28 mouse cellular contexts compared by ENCODE assay signal in genomic region chr3:101851363-101851762, GRCm38 (mm10). TPM values are rescaled to one million over a fixed set of nuclear protein-coding genes. Genes with fewer than 3 reads are reported as not detected.
"Had no signal": no experiment of that assay in that cellular context is flagged by ENCODE, and none has a peak within 500 bp of the region (broad histone marks: within the 10 kb centered on the region; RNA-seq: fewer than 3 reads in every experiment).

No protein-coding gene starts in this region.

- DNase-seq: gastrocnemius, adult 2 months; gastrocnemius, postnatal 10 days; gastrocnemius, postnatal 36 days; heart, adult 11 months; heart, adult 2 months; heart, postnatal 14 days; heart, postnatal 4 days; kidney, adult 18-20 months; kidney, adult 8-10 months; kidney, postnatal 10 days; kidney, postnatal 25 days; kidney, postnatal 4 days; liver; liver, embryonic 13.5 days had no signal

- H3K27me3 ChIP-seq: heart, embryonic 13.5 days; heart, embryonic 15.5 days; hindbrain, embryonic 12.5 days; limb, embryonic 12.5 days; liver, embryonic 13.5 days; liver, embryonic 15.5 days had no signal

- H3K36me3 ChIP-seq: heart, embryonic 15.5 days; hindbrain, embryonic 10.5 days; hindbrain, embryonic 12.5 days; limb, embryonic 10.5 days; limb, embryonic 12.5 days; liver, embryonic 13.5 days; liver, embryonic 15.5 days had no signal

- H3K9me3 ChIP-seq: heart, embryonic 13.5 days; heart, embryonic 15.5 days; hindbrain, embryonic 10.5 days; hindbrain, embryonic 12.5 days; limb, embryonic 10.5 days; limb, embryonic 12.5 days; liver, embryonic 13.5 days; liver, embryonic 15.5 days had no signal

- H3K9ac ChIP-seq: heart, embryonic 13.5 days; heart, embryonic 15.5 days; hindbrain, embryonic 12.5 days; hindbrain, embryonic 14.5 days; limb, embryonic 12.5 days; liver, embryonic 13.5 days; liver, embryonic 15.5 days had no signal

- H3K4me2 ChIP-seq: heart, embryonic 11.5 days; heart, embryonic 13.5 days; heart, embryonic 15.5 days; hindbrain, embryonic 12.5 days; hindbrain, embryonic 14.5 days; limb, embryonic 12.5 days; liver, embryonic 11.5 days; liver, embryonic 13.5 days; liver, embryonic 15.5 days had no signal

- ATAC-seq: hindbrain, embryonic 16.5 days; inflammation-experienced regulatory T-cells, adult 6 months had no signal

- H3K4me1 ChIP-seq: hindbrain, embryonic 10.5 days; hindbrain, embryonic 12.5 days; limb, embryonic 12.5 days; liver, embryonic 13.5 days; liver, embryonic 15.5 days had no signal

- H3K27ac ChIP-seq: gastrocnemius, adult 2 months; heart, adult 2 months; heart, embryonic 13.5 days; heart, embryonic 15.5 days; hindbrain, embryonic 10.5 days; hindbrain, embryonic 12.5 days; hindbrain, embryonic 14.5 days; layer of hippocampus, adult 2 months; left cerebral cortex, adult 2 months; limb, embryonic 10.5 days; limb, embryonic 12.5 days; liver, embryonic 13.5 days; liver, embryonic 15.5 days had no signal

- H3K4me3 ChIP-seq: gastrocnemius, adult 2 months; heart, adult 2 months; heart, embryonic 13.5 days; heart, embryonic 15.5 days; hindbrain, embryonic 10.5 days; hindbrain, embryonic 12.5 days; layer of hippocampus, adult 2 months; left cerebral cortex, adult 2 months; limb, embryonic 10.5 days; limb, embryonic 12.5 days; liver, embryonic 13.5 days; liver, embryonic 15.5 days had no signal

RNA-seq across cellular contexts. Expression of gene Mab21l3, which starts 2.6 kb away (rescaled TPM):
- total RNA-seq: gastrocnemius, adult 2 months; gastrocnemius, postnatal 36 days; heart, adult 2 months; heart, postnatal 14 days had no signal
- polyA plus RNA-seq: liver, embryonic 15.5 days had no signal
